Mouse (Mus musculus) kidney, embryonic 14.5 days (tissue): ENCODE data around the gene Ip6k3. TPM values are rescaled to one million over a fixed set of nuclear protein-coding genes. Genes with fewer than 3 reads are reported as not detected.

Experiments
- ATAC-seq: fragments of 200-750 bp; cut with Nextera tagmentation; 2 replicates; pipeline ENCODE4 v1.8.0; 2017; ENCODE audit warnings: moderate number of reproducible peaks, mild to moderate bottlenecking, moderate TSS enrichment, moderate library complexity; ENCODE audit not compliant: low FRiP score, low TSS enrichment
- H3K27ac ChIP-seq: fragments of 300-500 bp; sonication (generic); 2 replicates; pipeline ENCODE4 v1.5.1; 2014; ENCODE audit warnings: low read depth, mild to moderate bottlenecking, low read length, moderate library complexity, mixed read lengths
- H3K27me3 ChIP-seq: fragments of 300-500 bp; sonication (generic); 2 replicates; pipeline ENCODE4 v1.6.1; 2014; ENCODE audit warnings: mild to moderate bottlenecking, low read length; ENCODE audit not compliant: control insufficient read depth, insufficient read depth
- H3K36me3 ChIP-seq: fragments of 300-500 bp; sonication (generic); 2 replicates; pipeline ENCODE4 v1.6.1; 2014; ENCODE audit warnings: low read length, mixed read lengths; ENCODE audit not compliant: control insufficient read depth, insufficient read depth
- H3K4me1 ChIP-seq: fragments of 300-500 bp; sonication (generic); 2 replicates; pipeline ENCODE4 v1.6.1; 2014; ENCODE audit warnings: low read length, mixed read lengths; ENCODE audit not compliant: control insufficient read depth, insufficient read depth
- H3K4me2 ChIP-seq: fragments of 300-500 bp; sonication (generic); replicated peaks from 2 replicates; pipeline ENCODE4 v1.6.1; 2014; ENCODE audit warnings: low read depth, mild to moderate bottlenecking, low read length
- H3K4me3 ChIP-seq: fragments of 300-500 bp; sonication (generic); 2 replicates; pipeline ENCODE4 v1.5.1; 2014; ENCODE audit warnings: mild to moderate bottlenecking, low read length
- H3K9ac ChIP-seq: fragments of 300-500 bp; sonication (generic); 2 replicates; pipeline ENCODE4 v1.6.1; 2014; ENCODE audit warnings: low read depth, mild to moderate bottlenecking, low read length, moderate library complexity
- H3K9me3 ChIP-seq: fragments of 300-500 bp; sonication (generic); 2 replicates; pipeline ENCODE4 v1.6.1; 2016; ENCODE audit warnings: low read length; ENCODE audit not compliant: control insufficient read depth
- WGBS: fragments of 180-500 bp; shearing (Covaris S2); extraction: QIAGEN DNeasy Blood & Tissue Kit; methylation state at CpG from one replicate; pipeline ENCODE4 v1.1.7; 2014; 5-methylcytosine and 5-hydroxymethylcytosine counted together
- polyA plus RNA-seq: library from polyadenylated mRNA; unstranded; fragments of >200 nt; fragmentation: Nextera tagmentation; extraction: Ambion mirVana; gene quantifications from 2 replicates; pipeline ENCODE4 v1.2.1, GENCODE M21; 2014

Gene Ip6k3
- polyA plus RNA-seq, 1 experiment from 2014 or later = 0.12 TPM

DNA sequence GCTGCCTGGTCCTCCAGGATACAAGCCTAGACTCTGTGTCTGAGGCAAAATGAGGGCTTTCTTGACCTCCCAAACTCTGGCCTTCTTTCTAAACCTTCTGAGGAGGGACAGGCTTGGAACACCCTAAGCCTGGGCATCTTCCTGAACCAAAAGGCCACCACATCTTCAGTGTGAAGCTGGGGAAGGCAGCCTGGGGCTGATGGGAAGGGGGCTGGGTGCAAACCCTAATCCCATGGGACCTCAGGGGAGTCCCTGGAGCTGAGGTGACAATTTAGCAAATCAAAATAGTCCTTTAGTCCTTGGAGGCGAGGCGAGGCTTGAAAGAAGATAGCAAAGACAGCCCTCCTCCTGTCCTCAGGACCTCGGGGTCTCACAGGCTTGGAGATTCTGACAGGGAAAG, 8.7 kb upstream of the Ip6k3 start:
- H3K27ac ChIP-seq = no peak overlapping the region
- 70% methylated on average over 3 of the region's 3 CpGs for WGBS

DNA sequence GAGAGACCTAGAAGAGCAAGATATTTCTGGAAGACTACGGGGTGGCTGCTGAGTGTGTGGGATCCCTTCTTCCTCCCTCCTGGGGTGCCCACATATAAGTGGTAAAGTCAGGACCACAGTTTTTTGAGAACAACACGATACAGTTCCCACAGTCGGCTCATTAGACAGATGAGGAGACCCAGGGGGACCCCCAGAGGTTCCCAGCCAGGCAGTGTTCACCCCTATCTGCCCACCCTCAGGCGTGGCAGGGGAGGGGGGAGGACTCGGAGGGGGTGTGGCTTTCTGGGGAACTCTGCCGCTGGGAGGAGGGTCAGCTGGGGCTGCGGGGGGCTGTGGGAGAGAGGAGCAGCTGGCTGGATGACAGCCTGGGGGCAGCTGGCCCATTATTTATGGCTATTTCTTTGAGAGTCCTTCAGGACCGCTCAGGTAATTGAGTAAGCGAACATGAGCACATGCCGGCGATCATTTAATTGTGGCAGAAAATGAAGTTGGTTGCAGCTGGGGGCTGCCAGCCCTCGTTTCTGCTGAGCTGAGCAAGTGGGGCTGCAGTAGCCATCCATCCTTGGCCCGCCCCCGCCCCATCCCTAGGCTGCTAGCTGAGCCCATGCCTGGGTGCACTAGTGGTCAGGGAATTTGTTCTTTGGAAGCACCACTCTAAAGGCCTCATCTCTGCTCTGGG, 7.7 kb upstream of the Ip6k3 start:
- ATAC-seq = peak; percentile 79
- WGBS = 14% methylated on average over 14 of the region's 14 CpGs
- no peak overlapping the region for H3K9ac ChIP-seq
- no peaks in the 10 kb centered on the region for H3K9me3 ChIP-seq
- H3K27ac ChIP-seq = no peak overlapping the region
- no peak overlapping the region for H3K4me3 ChIP-seq
- no peaks in the 10 kb centered on the region for H3K27me3 ChIP-seq
- no peak overlapping the region for H3K4me2 ChIP-seq
- H3K4me1 ChIP-seq = peaks cover 13% of the 10 kb centered on the region
- H3K36me3 ChIP-seq = no peaks in the 10 kb centered on the region

More for the DNA sequence above, 8.7 kb upstream of the Ip6k3 start:
- ATAC-seq = no peak
- Histone ChIP-seq H3K9me3 (no peaks in the 10 kb centered on the region), H3K27me3 (no peaks in the 10 kb centered on the region), H3K36me3 (no peaks in the 10 kb centered on the region), H3K4me2 (no peak overlapping the region), H3K4me3 (no peak overlapping the region), H3K9ac (no peak overlapping the region), H3K4me1 (peaks cover 13% of the 10 kb centered on the region)

- Histone ChIP-seq H3K9ac (no peak overlapping the region), H3K4me3 (no peak overlapping the region), H3K36me3 (no peaks in the 10 kb centered on the region), H3K4me2 (no peak overlapping the region), H3K27ac (no peak overlapping the region), H3K9me3 (no peaks in the 10 kb centered on the region), H3K4me1 (peaks cover 13% of the 10 kb centered on the region), H3K27me3 (no peaks in the 10 kb centered on the region)
- ATAC-seq = no peak
- 77% methylated on average over 3 of the region's 3 CpGs for WGBS
Observed at GRCm38 (mm10) chr17:27173715-27174114, 6.1 kb upstream of the Ip6k3 start.

GRCm38 (mm10) chr17:27172459-27172858, 4.9 kb upstream of the Ip6k3 start:
- 75% methylated on average over 9 of the region's 9 CpGs for WGBS
- no peak overlapping the region for H3K4me2 ChIP-seq
- H3K9ac ChIP-seq = no peak overlapping the region
- H3K9me3 ChIP-seq = no peaks in the 10 kb centered on the region
- peaks cover 13% of the 10 kb centered on the region for H3K4me1 ChIP-seq
- no peak overlapping the region for H3K27ac ChIP-seq
- no peak overlapping the region for H3K4me3 ChIP-seq
- ATAC-seq = no peak
- no peaks in the 10 kb centered on the region for H3K36me3 ChIP-seq
- H3K27me3 ChIP-seq = no peaks in the 10 kb centered on the region

GRCm38 (mm10) chr17:27171121-27171520, 3.5 kb upstream of the Ip6k3 start:
- Histone ChIP-seq H3K4me2 (no peak overlapping the region), H3K4me1 (peaks cover 10% of the 10 kb centered on the region), H3K9me3 (no peaks in the 10 kb centered on the region), H3K4me3 (no peak overlapping the region), H3K27ac (no peak overlapping the region), H3K9ac (no peak overlapping the region), H3K27me3 (no peaks in the 10 kb centered on the region), H3K36me3 (no peaks in the 10 kb centered on the region)
- ATAC-seq = no peak
- 71% methylated on average over 5 of the region's 5 CpGs for WGBS

GRCm38 (mm10) chr17:27169952-27170695, 2.5 kb upstream of the Ip6k3 start:
- H3K4me2 ChIP-seq = no peak overlapping the region
- 62% methylated on average over 11 of the region's 11 CpGs for WGBS
- no peak overlapping the region for H3K9ac ChIP-seq
- H3K36me3 ChIP-seq = no peaks in the 10 kb centered on the region
- ATAC-seq = no peak
- H3K9me3 ChIP-seq = no peaks in the 10 kb centered on the region
- H3K4me1 ChIP-seq = peaks cover under 1% of the 10 kb centered on the region; the same call in 1 of the 2 replicates
- H3K27ac ChIP-seq = no peak overlapping the region
- no peaks in the 10 kb centered on the region for H3K27me3 ChIP-seq
- H3K4me3 ChIP-seq = no peak overlapping the region

- WGBS = 91% methylated on average over 4 of the region's 4 CpGs
- Histone ChIP-seq H3K27me3 (no peaks in the 10 kb centered on the region), H3K27ac (no peak overlapping the region), H3K4me2 (no peak overlapping the region), H3K4me1 (no peaks in the 10 kb centered on the region), H3K4me3 (no peak overlapping the region), H3K36me3 (no peaks in the 10 kb centered on the region), H3K9ac (no peak overlapping the region), H3K9me3 (no peaks in the 10 kb centered on the region)
- no peak for ATAC-seq
Observed at GRCm38 (mm10) chr17:27168569-27168968, 974 bp upstream of the Ip6k3 start.

GRCm38 (mm10) chr17:27166901-27167300, 694 bp downstream of the Ip6k3 start:
- Histone ChIP-seq H3K9me3 (no peaks in the 10 kb centered on the region), H3K27me3 (no peaks in the 10 kb centered on the region), H3K9ac (no peak overlapping the region), H3K27ac (no peak overlapping the region), H3K4me2 (no peak overlapping the region), H3K36me3 (no peaks in the 10 kb centered on the region), H3K4me1 (no peaks in the 10 kb centered on the region), H3K4me3 (no peak overlapping the region)
- ATAC-seq = 0 out of 2 replicates have a peak, but pooled peaks have one; percentile 28
- WGBS = 71% methylated on average over 6 of the region's 6 CpGs

DNA sequence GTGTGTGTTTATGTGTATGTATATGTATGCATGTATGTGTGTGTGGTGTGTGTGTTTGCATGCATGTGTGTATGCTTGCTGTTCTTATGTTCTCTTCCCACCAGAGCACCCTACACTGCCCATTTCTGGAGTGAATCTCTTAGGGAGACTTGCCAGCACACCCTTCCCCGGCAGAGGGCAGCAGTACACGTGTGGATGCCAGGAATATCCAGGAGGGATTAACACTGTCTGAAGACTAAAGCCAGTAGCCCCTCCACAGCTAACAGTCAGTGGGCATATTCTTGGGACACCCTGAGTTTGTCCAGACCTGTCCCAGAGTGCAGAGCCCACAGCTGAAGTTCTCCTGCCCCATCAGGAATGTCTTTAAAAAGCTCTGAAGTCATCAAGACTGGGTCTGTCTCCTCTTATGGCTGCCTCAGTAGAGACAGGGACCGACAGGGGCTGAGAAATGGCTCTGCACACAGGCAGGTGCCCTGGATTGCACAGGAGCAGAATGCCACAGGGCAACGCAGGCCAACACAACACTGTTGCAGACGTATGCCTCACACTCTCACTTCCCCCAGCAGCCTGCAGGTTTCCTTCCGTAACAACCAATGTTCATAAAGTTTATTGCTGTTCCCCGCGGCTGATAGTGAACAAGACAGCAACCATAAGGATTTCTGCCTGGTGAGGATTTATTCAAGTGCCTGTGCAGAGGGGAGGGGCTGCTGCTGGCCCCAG, 2.4 kb downstream of the Ip6k3 start:
- H3K36me3 ChIP-seq = no peaks in the 10 kb centered on the region
- H3K27ac ChIP-seq = no peak overlapping the region
- ATAC-seq = peak; percentile 62; the same call in 1 of the 2 replicates
- WGBS = 48% methylated on average over 8 of the region's 8 CpGs
- no peaks in the 10 kb centered on the region for H3K27me3 ChIP-seq
- no peaks in the 10 kb centered on the region for H3K4me1 ChIP-seq
- H3K4me3 ChIP-seq = no peak overlapping the region
- H3K4me2 ChIP-seq = no peak overlapping the region
- H3K9ac ChIP-seq = no peak overlapping the region
- no peaks in the 10 kb centered on the region for H3K9me3 ChIP-seq
